10 mouse cellular contexts compared by ENCODE assay signal in genomic region chr4:82604501-82604900, GRCm38 (mm10).
A peak's percentile ranks its signal among the peaks of the same experiment; 100 is the strongest.
DNase-seq lines count a peak whose midpoint lies in the region; ATAC-seq lines count a peak whose summit lies in the region.
"Had no signal": no experiment of that assay in that cellular context is flagged by ENCODE, and none has a peak within 500 bp of the region (broad histone marks: within the 10 kb centered on the region; RNA-seq: fewer than 3 reads in every experiment).

No protein-coding gene starts in this region.

- peak overlapping the region; percentile 32 for H3K27ac ChIP-seq in hindbrain, embryonic 14.5 days
- no peak overlapping the region for H3K27ac ChIP-seq in hindbrain, embryonic 13.5 days
- no peak overlapping the region for H3K27ac ChIP-seq in midbrain, embryonic 11.5 days (ENCODE audit: low read depth, low read length)
- no peak overlapping the region for H3K27ac ChIP-seq in midbrain, embryonic 14.5 days (replicated peaks; ENCODE audit: low read depth, low read length)
- H3K27ac ChIP-seq in limb, embryonic 12.5 days = peak overlapping the region; percentile 89
- peak overlapping the region; percentile 73 for H3K27ac ChIP-seq in stomach, embryonic 16.5 days (ENCODE audit: low read length)

- peaks cover 12% of the 10 kb centered on the region; the same call in 1 of the 2 replicates for H3K9me3 ChIP-seq in hindbrain, embryonic 14.5 days (ENCODE audit: control insufficient read depth, low read length)
- H3K9me3 ChIP-seq in hindbrain, embryonic 13.5 days = peaks cover 11% of the 10 kb centered on the region; the same call in 1 of the 2 replicates
- no peaks in the 10 kb centered on the region for H3K9me3 ChIP-seq in midbrain, embryonic 11.5 days (ENCODE audit: control insufficient read depth, low read length)
- H3K9me3 ChIP-seq in midbrain, embryonic 14.5 days (ENCODE audit: control insufficient read depth, low read length) = no peaks in the 10 kb centered on the region; the same call in 1 of the 2 replicates
- peaks cover 12% of the 10 kb centered on the region for H3K9me3 ChIP-seq in limb, embryonic 12.5 days
- H3K9me3 ChIP-seq in stomach, embryonic 16.5 days (replicated peaks; ENCODE audit: control insufficient read depth, low read length) = peaks cover 3% of the 10 kb centered on the region

- ATAC-seq in hindbrain, embryonic 14.5 days (ENCODE audit: low FRiP score) = no peak
- ATAC-seq in hindbrain, embryonic 13.5 days (ENCODE audit: low FRiP score) = no peak
- ATAC-seq in midbrain, embryonic 11.5 days (ENCODE audit: low FRiP score) = no peak
- ATAC-seq in midbrain, embryonic 14.5 days (ENCODE audit: low FRiP score, low TSS enrichment) = no peak
- ATAC-seq in limb, embryonic 12.5 days (ENCODE audit: insufficient number of reproducible peaks, insufficient read depth, low FRiP score, low TSS enrichment, low read depth) = peak; percentile 75
- ATAC-seq in stomach, embryonic 16.5 days (ENCODE audit: insufficient read depth, low FRiP score) = peak; percentile 29; the same call in 1 of the 2 replicates
- ATAC-seq: inflammation-experienced regulatory T-cells, adult 6 months had no signal

- no peaks in the 10 kb centered on the region for H3K36me3 ChIP-seq in hindbrain, embryonic 14.5 days (replicated peaks; ENCODE audit: control insufficient read depth, insufficient read depth)
- no peaks in the 10 kb centered on the region for H3K36me3 ChIP-seq in hindbrain, embryonic 13.5 days
- no peaks in the 10 kb centered on the region for H3K36me3 ChIP-seq in midbrain, embryonic 11.5 days (ENCODE audit: control insufficient read depth, insufficient read depth, low read length)
- H3K36me3 ChIP-seq in midbrain, embryonic 14.5 days (ENCODE audit: control insufficient read depth, insufficient read depth, low read length) = no peaks in the 10 kb centered on the region
- no peaks in the 10 kb centered on the region for H3K36me3 ChIP-seq in limb, embryonic 12.5 days
- H3K36me3 ChIP-seq in stomach, embryonic 16.5 days (ENCODE audit: control insufficient read depth, insufficient read depth, low read length) = no peaks in the 10 kb centered on the region

- H3K4me2 ChIP-seq in hindbrain, embryonic 14.5 days (replicated peaks) = no peak overlapping the region
- no peak overlapping the region for H3K4me2 ChIP-seq in hindbrain, embryonic 13.5 days
- no peak overlapping the region for H3K4me2 ChIP-seq in midbrain, embryonic 11.5 days
- H3K4me2 ChIP-seq in midbrain, embryonic 14.5 days (ENCODE audit: low read length) = no peak overlapping the region
- peak overlapping the region; percentile 37 for H3K4me2 ChIP-seq in limb, embryonic 12.5 days
- peak overlapping the region; percentile 25 for H3K4me2 ChIP-seq in stomach, embryonic 16.5 days (ENCODE audit: low read depth, low read length)

- H3K9ac ChIP-seq in hindbrain, embryonic 14.5 days = no peak overlapping the region
- H3K9ac ChIP-seq in hindbrain, embryonic 13.5 days = no peak overlapping the region
- H3K9ac ChIP-seq in midbrain, embryonic 11.5 days (ENCODE audit: low read length) = no peak overlapping the region
- H3K9ac ChIP-seq in midbrain, embryonic 14.5 days (replicated peaks; ENCODE audit: low read length) = no peak overlapping the region
- no peak overlapping the region for H3K9ac ChIP-seq in limb, embryonic 12.5 days (replicated peaks)
- H3K9ac ChIP-seq in stomach, embryonic 16.5 days (ENCODE audit: low read length) = peak overlapping the region; percentile 31; the same call in 1 of the 2 replicates

- H3K4me1 ChIP-seq in hindbrain, embryonic 14.5 days (replicated peaks; ENCODE audit: control insufficient read depth, insufficient read depth, low read length) = peaks cover 4% of the 10 kb centered on the region
- H3K4me1 ChIP-seq in hindbrain, embryonic 13.5 days (replicated peaks) = peaks cover 13% of the 10 kb centered on the region
- H3K4me1 ChIP-seq in midbrain, embryonic 11.5 days (ENCODE audit: control insufficient read depth, insufficient read depth, low read length) = no peaks in the 10 kb centered on the region
- 0 out of 2 replicates have a peak, but pooled peaks cover 3% of the 10 kb centered on the region for H3K4me1 ChIP-seq in midbrain, embryonic 14.5 days (ENCODE audit: control insufficient read depth, insufficient read depth, low read length)
- H3K4me1 ChIP-seq in limb, embryonic 12.5 days (replicated peaks) = peaks cover 31% of the 10 kb centered on the region
- peaks cover 16% of the 10 kb centered on the region; the same call in 1 of the 2 replicates for H3K4me1 ChIP-seq in stomach, embryonic 16.5 days (ENCODE audit: control insufficient read depth, insufficient read depth, low read length)

- H3K4me3 ChIP-seq in hindbrain, embryonic 14.5 days (replicated peaks; ENCODE audit: low read length) = no peak overlapping the region
- no peak overlapping the region for H3K4me3 ChIP-seq in hindbrain, embryonic 13.5 days
- H3K4me3 ChIP-seq in midbrain, embryonic 11.5 days (ENCODE audit: low read depth, low read length) = no peak overlapping the region
- no peak overlapping the region for H3K4me3 ChIP-seq in midbrain, embryonic 14.5 days (replicated peaks; ENCODE audit: low read depth, low read length)
- no peak overlapping the region for H3K4me3 ChIP-seq in limb, embryonic 12.5 days (replicated peaks)
- H3K4me3 ChIP-seq in stomach, embryonic 16.5 days (replicated peaks; ENCODE audit: low read length) = no peak overlapping the region

- no peak for DNase-seq in hindbrain, embryonic 14.5 days (ENCODE audit: low spot score)
- DNase-seq in midbrain, embryonic 11.5 days (ENCODE audit: low spot score, missing footprints) = peak; percentile 81
- no peak for DNase-seq in midbrain, embryonic 14.5 days
- no peak for DNase-seq in adrenal gland, adult 8-10 months
- DNase-seq in cerebellum, adult 11-12 months = no peak
- DNase-seq: right cerebral cortex, postnatal 25 days had no signal

- H3K27me3 ChIP-seq in hindbrain, embryonic 14.5 days (ENCODE audit: control insufficient read depth, insufficient read depth, low read length) = no peaks in the 10 kb centered on the region
- H3K27me3 ChIP-seq in hindbrain, embryonic 13.5 days = no peaks in the 10 kb centered on the region
- H3K27me3 ChIP-seq in midbrain, embryonic 11.5 days (ENCODE audit: control insufficient read depth, insufficient read depth, low read length) = no peaks in the 10 kb centered on the region
- no peaks in the 10 kb centered on the region for H3K27me3 ChIP-seq in midbrain, embryonic 14.5 days (ENCODE audit: control insufficient read depth, insufficient read depth, low read length)
- H3K27me3 ChIP-seq in limb, embryonic 12.5 days = no peaks in the 10 kb centered on the region
- H3K27me3 ChIP-seq in stomach, embryonic 16.5 days (ENCODE audit: control insufficient read depth, insufficient read depth, low read length) = no peaks in the 10 kb centered on the region

- 55% methylated on average over 4 of the region's 4 CpGs for WGBS in hindbrain, embryonic 14.5 days
- WGBS in hindbrain, embryonic 13.5 days = 63% methylated on average over 4 of the region's 4 CpGs
- 75% methylated on average over 4 of the region's 4 CpGs for WGBS in midbrain, embryonic 11.5 days
- 62% methylated on average over 4 of the region's 4 CpGs for WGBS in midbrain, embryonic 14.5 days
- WGBS in limb, embryonic 12.5 days = 35% methylated on average over 4 of the region's 4 CpGs
- 48% methylated on average over 4 of the region's 4 CpGs for WGBS in stomach, embryonic 16.5 days

Comparison
In these comparisons a context has a peak if more than half of its experiments do, and no peak if none do; other contexts are left out.
1. H3K27ac ChIP-seq: peak in hindbrain, embryonic 14.5 days (single experiment), limb, embryonic 12.5 days (single experiment) and stomach, embryonic 16.5 days (single experiment); none in hindbrain, embryonic 13.5 days (single experiment), midbrain, embryonic 11.5 days (single experiment) and midbrain, embryonic 14.5 days (single experiment).
2. ATAC-seq: peak in limb, embryonic 12.5 days (single experiment) and stomach, embryonic 16.5 days (single experiment); none in hindbrain, embryonic 14.5 days (single experiment), hindbrain, embryonic 13.5 days (single experiment), midbrain, embryonic 11.5 days (single experiment) and midbrain, embryonic 14.5 days (single experiment).
3. H3K4me2 ChIP-seq: peak in limb, embryonic 12.5 days (single experiment) and stomach, embryonic 16.5 days (single experiment); none in hindbrain, embryonic 14.5 days (single experiment), hindbrain, embryonic 13.5 days (single experiment), midbrain, embryonic 11.5 days (single experiment) and midbrain, embryonic 14.5 days (single experiment).